Mouse (Mus musculus) heart, embryonic 12.5 days (tissue): ENCODE measurements around the gene Nisch. TPM values are rescaled to one million over a fixed set of nuclear protein-coding genes. Genes with fewer than 3 reads are reported as not detected.

Experiments used
- ATAC-seq: fragments of 200-750 bp; cut with Nextera tagmentation; 2 replicates; pipeline ENCODE4 v1.8.0; 2017; ENCODE audit warnings: moderate TSS enrichment, moderate library complexity; ENCODE audit not compliant: insufficient number of reproducible peaks, low FRiP score
- H3K27ac ChIP-seq: fragments of 300-500 bp; sonication (generic); 2 replicates; pipeline ENCODE4 v1.5.1; 2016; ENCODE audit warnings: mild to moderate bottlenecking, moderate library complexity; ENCODE audit not compliant: poor library complexity, severe bottlenecking
- H3K27me3 ChIP-seq: fragments of 300-500 bp; sonication (generic); replicated peaks from 2 replicates; pipeline ENCODE4 v1.6.1; 2016; ENCODE audit warnings: mild to moderate bottlenecking, moderate library complexity
- H3K36me3 ChIP-seq: fragments of 300-500 bp; sonication (generic); 2 replicates; pipeline ENCODE4 v1.6.1; 2016; ENCODE audit warnings: mild to moderate bottlenecking, moderate library complexity
- H3K4me1 ChIP-seq: fragments of 300-500 bp; sonication (generic); replicated peaks from 2 replicates; pipeline ENCODE4 v1.6.1; 2016; ENCODE audit warnings: mild to moderate bottlenecking
- H3K4me2 ChIP-seq: fragments of 300-500 bp; sonication (generic); 2 replicates; pipeline ENCODE4 v1.6.1; 2016; ENCODE audit warnings: mild to moderate bottlenecking, moderate library complexity
- H3K4me3 ChIP-seq: fragments of 300-500 bp; sonication (generic); 2 replicates; pipeline ENCODE4 v1.5.1; 2016; ENCODE audit warnings: mild to moderate bottlenecking
- H3K9ac ChIP-seq: fragments of 300-500 bp; sonication (generic); 2 replicates; pipeline ENCODE4 v1.6.1; 2016; ENCODE audit warnings: mild to moderate bottlenecking, moderate library complexity
- H3K9me3 ChIP-seq: fragments of 300-500 bp; sonication (generic); replicated peaks from 2 replicates; pipeline ENCODE4 v1.6.1; 2016; ENCODE audit warnings: mild to moderate bottlenecking, moderate library complexity
- WGBS: fragments of 180-500 bp; shearing (Covaris S2); methylation state at CpG from one replicate; pipeline ENCODE4 v1.1.7; 2016; 5-methylcytosine and 5-hydroxymethylcytosine counted together
- polyA plus RNA-seq: library from polyadenylated mRNA; unstranded; fragments of >200 nt; fragmentation: Nextera tagmentation; extraction: Ambion mirVana; gene quantifications from 2 replicates; pipeline ENCODE4 v1.2.1, GENCODE M21; 2016

Gene Nisch
- polyA plus RNA-seq, 1 experiment from 2014 or later = 446 TPM

DNA sequence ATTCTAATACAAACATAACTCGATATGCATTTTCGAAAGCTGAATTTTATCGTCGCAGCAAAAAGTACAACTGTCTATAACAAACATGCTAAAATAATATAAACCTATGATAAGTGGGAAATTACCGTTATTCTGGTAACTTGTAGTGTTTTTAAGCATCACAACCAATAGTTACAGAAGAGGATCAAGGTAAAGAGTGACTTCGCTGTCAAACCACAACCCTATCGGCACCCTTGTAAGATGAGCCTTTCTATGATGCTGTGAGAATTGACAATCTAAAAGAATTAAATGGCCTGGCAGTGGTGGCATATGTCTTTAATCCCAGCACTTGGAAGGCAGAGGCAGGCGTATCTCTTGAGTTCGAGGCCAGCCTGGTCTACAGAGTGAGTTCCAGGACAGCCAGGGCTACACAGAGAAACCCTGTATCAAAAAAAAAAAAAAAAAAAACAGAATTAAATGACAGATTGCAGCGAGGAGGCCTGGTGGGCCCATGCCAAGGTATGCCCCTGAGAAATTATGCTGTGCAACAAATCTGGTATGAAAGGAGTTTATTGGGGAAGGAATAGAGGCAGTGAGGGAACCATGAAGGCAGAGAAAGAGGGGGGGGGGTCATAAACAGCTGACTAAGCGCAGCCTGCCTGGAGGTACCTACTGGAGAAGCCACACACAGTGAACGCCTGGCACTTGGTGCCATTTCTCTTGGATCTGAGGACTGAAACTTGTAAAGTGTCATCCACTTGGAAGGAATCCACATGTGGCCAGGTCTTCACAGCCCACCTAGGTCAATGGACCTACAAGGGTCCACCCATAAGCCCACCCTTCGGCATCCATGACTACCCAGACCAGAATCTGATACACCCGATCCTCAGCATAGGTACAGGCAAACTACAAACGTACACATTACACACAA, 87.2 kb downstream of the Nisch start:
- Histone ChIP-seq H3K27me3 (no peaks in the 10 kb centered on the region), H3K4me2 (peak overlapping the region; percentile 84), H3K4me1 (peaks cover 63% of the 10 kb centered on the region), H3K4me3 (peak overlapping the region; percentile 64; the same call in 1 of the 2 replicates), H3K9ac (peak overlapping the region; percentile 93; the same call in 1 of the 2 replicates), H3K36me3 (peaks cover 15% of the 10 kb centered on the region), H3K9me3 (no peaks in the 10 kb centered on the region), H3K27ac (peak overlapping the region; percentile 83)
- WGBS = 65% methylated on average over 15 of the region's 15 CpGs
- no peak for ATAC-seq

DNA sequence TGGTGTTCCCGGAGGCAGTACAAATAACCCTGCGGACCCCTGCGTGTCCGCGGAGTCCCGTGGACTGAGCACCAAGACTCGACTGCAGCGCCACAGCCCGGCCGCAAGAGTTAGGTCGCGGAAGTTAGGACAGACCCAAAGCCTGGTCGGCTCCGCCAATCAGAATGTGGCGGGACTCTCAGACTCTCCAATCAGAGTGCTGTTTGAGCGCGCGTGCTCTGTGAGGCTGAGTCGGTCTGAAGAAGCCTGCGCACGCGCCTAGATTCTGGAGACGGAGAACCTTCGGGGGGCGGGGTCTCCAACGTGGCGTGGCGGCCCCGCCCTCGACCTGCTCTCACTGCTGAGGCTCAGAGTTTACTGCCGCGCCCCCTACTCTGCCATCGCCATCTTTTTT, 87.9 kb downstream of the Nisch start, which contains the start of gene Smim4:
Gene Smim4 (minus strand): TSS at position 131 of the 394 bp plus-strand sequence.
- Histone ChIP-seq H3K36me3 (peaks cover 14% of the 10 kb centered on the region), H3K9ac (peak within 1 kb of the TSS; percentile 93), H3K4me2 (peak within 1 kb of the TSS; percentile 69), H3K4me3 (peak within 1 kb of the TSS; percentile 64), H3K9me3 (no peaks in the 10 kb centered on the region), H3K27me3 (no peaks in the 10 kb centered on the region), H3K27ac (peak within 1 kb of the TSS; percentile 94), H3K4me1 (peaks cover 58% of the 10 kb centered on the region)
- peak; percentile 93 for ATAC-seq
- WGBS = under 1% methylated on average over 33 of the region's 33 CpGs

DNA sequence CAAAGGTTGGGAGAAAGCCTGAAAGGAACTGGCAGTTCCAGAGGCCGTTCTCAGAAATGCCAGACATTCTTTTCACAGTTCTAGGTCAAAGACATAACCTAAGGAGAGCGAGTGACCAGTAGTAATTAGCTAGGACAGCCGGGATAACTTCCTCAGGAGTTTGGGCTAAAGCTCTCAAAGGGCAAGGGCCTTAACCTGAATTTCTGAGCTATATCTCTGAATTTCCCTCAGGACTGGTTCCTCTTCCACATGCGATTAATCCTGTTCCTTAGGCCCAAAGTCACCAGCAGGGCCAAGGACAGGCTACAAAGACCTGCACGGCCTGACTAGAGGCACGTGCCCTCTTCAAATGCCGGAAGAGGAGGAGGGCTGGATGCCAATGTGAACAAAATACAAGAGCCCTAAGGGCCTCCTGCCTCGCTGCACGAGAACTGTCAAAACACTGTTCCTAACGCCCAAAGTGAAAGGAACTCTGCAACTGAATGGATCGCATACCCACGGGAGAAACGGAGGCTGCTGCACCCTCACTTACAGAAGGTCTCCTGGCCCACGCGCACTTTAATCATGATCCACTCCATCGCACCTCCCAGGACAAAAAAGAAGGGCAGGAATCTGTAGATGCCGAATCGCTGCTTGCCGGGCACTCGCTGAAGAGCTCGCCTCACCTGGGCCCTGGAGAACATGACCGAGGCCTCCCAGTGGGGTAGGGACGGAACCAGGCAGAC, 88.5 kb downstream of the Nisch start:
- ATAC-seq = 0 out of 2 replicates have a peak, but pooled peaks have one; percentile 22
- peak overlapping the region; percentile 69 for H3K4me2 ChIP-seq
- under 1% methylated on average over 23 of the region's 23 CpGs for WGBS
- H3K9ac ChIP-seq = peak overlapping the region; percentile 87
- peaks cover 18% of the 10 kb centered on the region for H3K36me3 ChIP-seq
- peaks cover 53% of the 10 kb centered on the region for H3K4me1 ChIP-seq
- peak overlapping the region; percentile 94 for H3K27ac ChIP-seq
- no peaks in the 10 kb centered on the region for H3K27me3 ChIP-seq
- H3K4me3 ChIP-seq = peak overlapping the region; percentile 64
- no peaks in the 10 kb centered on the region for H3K9me3 ChIP-seq

DNA sequence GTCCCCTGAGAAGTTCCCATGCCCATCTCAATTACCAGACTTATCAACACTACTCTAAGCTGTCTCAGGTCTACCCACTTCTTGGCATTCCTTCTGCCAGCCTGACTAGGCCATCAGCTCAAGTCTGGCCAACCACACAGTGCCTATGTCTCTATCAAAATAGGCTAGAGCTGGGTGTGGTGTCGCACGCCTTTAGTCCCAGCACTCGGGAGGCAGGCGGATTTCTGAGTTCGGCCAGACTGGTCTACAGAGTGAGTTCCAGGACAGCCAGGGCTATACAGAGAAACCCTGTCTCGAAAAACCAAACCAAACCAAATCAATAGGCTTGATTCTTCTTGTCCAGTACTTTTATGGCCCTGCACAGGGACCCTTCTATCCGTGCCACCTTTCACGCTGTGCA, 89.9 kb downstream of the Nisch start:
- 91% methylated on average over 8 of the region's 8 CpGs for WGBS
- no peaks in the 10 kb centered on the region for H3K9me3 ChIP-seq
- H3K9ac ChIP-seq = no peak overlapping the region
- no peak overlapping the region for H3K27ac ChIP-seq
- peaks cover 38% of the 10 kb centered on the region for H3K4me1 ChIP-seq
- H3K36me3 ChIP-seq = peaks cover 23% of the 10 kb centered on the region
- ATAC-seq = no peak
- peak overlapping the region; percentile 56 for H3K4me2 ChIP-seq
- no peaks in the 10 kb centered on the region for H3K27me3 ChIP-seq
- peak overlapping the region; percentile 22; the same call in 1 of the 2 replicates for H3K4me3 ChIP-seq

DNA sequence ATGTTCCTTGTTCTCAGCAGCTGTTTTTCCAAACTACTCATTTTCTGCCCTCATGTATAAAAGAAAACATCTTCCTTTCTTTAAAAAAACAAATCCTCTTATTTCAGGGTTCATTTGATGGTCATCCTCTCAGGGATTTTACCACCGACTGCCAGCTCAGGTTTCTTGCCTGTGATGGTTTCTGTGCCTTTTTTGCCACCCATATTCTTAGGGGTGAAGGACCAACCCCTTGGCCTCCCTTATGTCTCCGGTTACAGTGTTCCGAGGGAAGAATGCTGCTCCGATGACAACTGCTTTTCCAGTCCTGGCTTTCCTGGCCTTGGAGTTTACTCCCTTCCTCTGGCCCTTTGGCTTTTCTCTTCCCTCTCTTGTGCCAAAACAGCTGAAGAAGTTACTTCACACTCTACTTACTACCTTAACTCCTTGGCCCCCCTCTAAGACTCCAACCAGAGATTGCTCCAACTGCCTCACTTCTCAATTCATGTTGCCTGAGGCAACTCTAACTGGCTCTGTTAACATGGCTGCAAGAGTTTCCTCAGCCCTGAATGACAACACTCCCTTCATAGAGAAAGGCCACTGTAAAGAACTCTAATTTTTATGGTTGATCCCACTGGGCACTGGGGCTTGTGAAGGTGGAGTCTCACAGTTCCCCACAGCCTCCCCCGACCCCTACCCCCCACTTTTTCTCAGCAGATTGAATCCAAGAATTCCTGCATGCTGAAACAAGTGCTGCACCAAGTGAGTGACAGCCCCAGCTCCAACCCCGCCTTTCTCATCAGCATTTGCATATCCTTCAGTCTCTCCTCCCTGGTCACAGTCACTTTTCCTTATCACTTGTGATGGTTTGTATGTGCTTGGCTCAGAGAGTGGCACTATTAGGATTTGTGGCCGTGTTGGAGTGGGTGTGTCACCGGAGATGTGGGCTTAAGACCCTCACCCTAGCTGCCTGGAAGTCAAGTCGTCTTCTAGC, 91.4 kb downstream of the Nisch start:
- H3K4me1 ChIP-seq = peaks cover 35% of the 10 kb centered on the region
- peaks cover 28% of the 10 kb centered on the region for H3K36me3 ChIP-seq
- WGBS = 56% methylated on average over 9 of the region's 9 CpGs
- peak overlapping the region; percentile 5; the same call in 1 of the 2 replicates for H3K4me2 ChIP-seq
- H3K4me3 ChIP-seq = no peak overlapping the region
- no peak for ATAC-seq
- H3K9ac ChIP-seq = 0 out of 2 replicates have a peak overlapping the region, but pooled peaks have one; percentile 0
- peak overlapping the region; percentile 31; the same call in 1 of the 2 replicates for H3K27ac ChIP-seq
- no peaks in the 10 kb centered on the region for H3K9me3 ChIP-seq
- H3K27me3 ChIP-seq = no peaks in the 10 kb centered on the region

Other genes with a start within 250 kb of the Nisch start
- 55.8 and 57.1 TPM in 2 replicates for gene Glt8d1, start 215.5 kb downstream of the Nisch start, polyA plus RNA-seq
- gene Spcs1, start 215.3 kb downstream of the Nisch start, polyA plus RNA-seq = 368 and 374 TPM in 2 replicates
- gene Pbrm1, start 197.8 kb downstream of the Nisch start, polyA plus RNA-seq = 124 and 134 TPM in 2 replicates
- 75.3 and 79.5 TPM in 2 replicates for gene Gnl3, start 197.8 kb downstream of the Nisch start, polyA plus RNA-seq
- gene Smim4, start 88.0 kb downstream of the Nisch start, polyA plus RNA-seq = 62.6 and 68.6 TPM in 2 replicates
- gene Nt5dc2, start 85.9 kb downstream of the Nisch start, polyA plus RNA-seq = 343 and 346 TPM in 2 replicates
- 48.3 and 56.7 TPM in 2 replicates for gene Stab1, start 48.3 kb downstream of the Nisch start, polyA plus RNA-seq
- gene Tnnc1, start 8.6 kb downstream of the Nisch start, polyA plus RNA-seq = 3,183 and 3,245 TPM in 2 replicates
- gene Sema3g, start 914 bp upstream of the Nisch start, polyA plus RNA-seq = 0.34 and 0.50 TPM in 2 replicates
- gene Phf7, start 34.4 kb upstream of the Nisch start, polyA plus RNA-seq = 8.1 and 11.6 TPM in 2 replicates
- 59.7 and 65.0 TPM in 2 replicates for gene Bap1, start 34.5 kb upstream of the Nisch start, polyA plus RNA-seq
- 1.3 and 1.5 TPM in 2 replicates for gene Dnah1, start 107.0 kb upstream of the Nisch start, polyA plus RNA-seq
- gene Capn7, start 119.7 kb upstream of the Nisch start, polyA plus RNA-seq = 42.7 and 42.9 TPM in 2 replicates
- 29.9 and 30.2 TPM in 2 replicates for gene Sh3bp5, start 219.1 kb upstream of the Nisch start, polyA plus RNA-seq